Mouse (Mus musculus) G1E (cell line): Measurements from ENCODE around the gene Ercc8. TPM values are rescaled to one million over a fixed set of nuclear protein-coding genes. Genes with fewer than 3 reads are reported as not detected.

Source experiments
- ATAC-seq: 2 replicates; pipeline ENCODE4 v1.8.0; 2016; ENCODE audit warnings: mild to moderate bottlenecking; ENCODE audit not compliant: insufficient number of reproducible peaks, poor library complexity, low FRiP score, severe bottlenecking; ENCODE audit errors: extremely low read depth
- DNase-seq: peaks from one replicate; pipeline ENCODE4 v3.0.0; 2012; ENCODE audit warnings: low spot score
- H3K27me3 ChIP-seq: 2 replicates; pipeline ENCODE4 v1.6.1; 2012; ENCODE audit warnings: mild to moderate bottlenecking, low read length, inconsistent platforms; ENCODE audit not compliant: insufficient read depth
- H3K36me3 ChIP-seq: replicated peaks from 2 replicates; pipeline ENCODE3; 2012; ENCODE audit warnings: mild to moderate bottlenecking, inconsistent platforms
- H3K4me1 ChIP-seq: 2 replicates; pipeline ENCODE4 v1.6.1; 2012; ENCODE audit warnings: low read depth, low read length, inconsistent platforms, mixed read lengths; ENCODE audit not compliant: insufficient read depth
- H3K4me3 ChIP-seq: 2 replicates; pipeline ENCODE4 v1.5.1; 2012; ENCODE audit warnings: low read depth, mild to moderate bottlenecking, inconsistent platforms, low read length, moderate library complexity, mixed read lengths
- H3K9me3 ChIP-seq: replicated peaks from 2 replicates; pipeline ENCODE4 v1.6.1; 2012; ENCODE audit warnings: inconsistent platforms
- CTCF ChIP-seq: IDR thresholded peaks from 2 replicates; pipeline ENCODE4 v1.5.1; 2012; ENCODE audit warnings: low read depth, low read length, inconsistent platforms, mixed read lengths
- GATA1 ChIP-seq: IDR thresholded peaks from 2 replicates; pipeline ENCODE4 v1.6.1; 2012; ENCODE audit warnings: borderline replicate concordance, low read length, inconsistent platforms, mixed read lengths
- GATA2 ChIP-seq: IDR thresholded peaks from 2 replicates; pipeline ENCODE4 v1.6.1; 2012; ENCODE audit warnings: low read depth, low read length, inconsistent platforms, borderline replicate concordance
- POLR2AphosphoS5 ChIP-seq: IDR thresholded peaks from 2 replicates; pipeline ENCODE4 v1.6.1; 2012; ENCODE audit warnings: low read depth, low read length, inconsistent platforms; ENCODE audit not compliant: insufficient replicate concordance
- TAL1 ChIP-seq: conservative IDR thresholded peaks from 2 replicates; pipeline ENCODE4 v1.6.1; 2012; ENCODE audit warnings: low read depth, low read length, inconsistent platforms, mixed read lengths
- polyA plus RNA-seq: library from polyadenylated mRNA; stranded (reverse); fragments of >175 nt; gene quantifications from 2 replicates; pipeline ENCODE4 v1.2.3, GENCODE M21; 2012
- total RNA-seq, 2 experiments: library from RNA; stranded (forward) in 1 of 2; stranded (reverse) in 1 of 2; fragments of 200-1000 nt in 1 of 2; fragments of >200 nt in 1 of 2; fragmentation: Nextera tagmentation in 1 of 2; gene quantifications; 2 replicates each; pipeline ENCODE4 v1.2.3; 2014 to 2017

Ercc8 gene
- total and polyA plus RNA-seq, 3 experiments = 4.1 to 13.8 (median 10.1) TPM

GRCm38 (mm10) chr13:108151782-108152181 lies 6.7 kb upstream of the Ercc8 start:
- ATAC-seq = peak; percentile 28; the same call in 1 of the 2 replicates
- no peak for TF ChIP-seq GATA1
- TF ChIP-seq CTCF = peak; percentile 76
- H3K27me3 ChIP-seq = no peaks in the 10 kb centered on the region
- H3K36me3 ChIP-seq = peaks cover 15% of the 10 kb centered on the region
- H3K4me3 ChIP-seq = no peak overlapping the region
- H3K9me3 ChIP-seq = no peaks in the 10 kb centered on the region
- DNase-seq = no peak
- no peaks in the 10 kb centered on the region for H3K4me1 ChIP-seq

DNA sequence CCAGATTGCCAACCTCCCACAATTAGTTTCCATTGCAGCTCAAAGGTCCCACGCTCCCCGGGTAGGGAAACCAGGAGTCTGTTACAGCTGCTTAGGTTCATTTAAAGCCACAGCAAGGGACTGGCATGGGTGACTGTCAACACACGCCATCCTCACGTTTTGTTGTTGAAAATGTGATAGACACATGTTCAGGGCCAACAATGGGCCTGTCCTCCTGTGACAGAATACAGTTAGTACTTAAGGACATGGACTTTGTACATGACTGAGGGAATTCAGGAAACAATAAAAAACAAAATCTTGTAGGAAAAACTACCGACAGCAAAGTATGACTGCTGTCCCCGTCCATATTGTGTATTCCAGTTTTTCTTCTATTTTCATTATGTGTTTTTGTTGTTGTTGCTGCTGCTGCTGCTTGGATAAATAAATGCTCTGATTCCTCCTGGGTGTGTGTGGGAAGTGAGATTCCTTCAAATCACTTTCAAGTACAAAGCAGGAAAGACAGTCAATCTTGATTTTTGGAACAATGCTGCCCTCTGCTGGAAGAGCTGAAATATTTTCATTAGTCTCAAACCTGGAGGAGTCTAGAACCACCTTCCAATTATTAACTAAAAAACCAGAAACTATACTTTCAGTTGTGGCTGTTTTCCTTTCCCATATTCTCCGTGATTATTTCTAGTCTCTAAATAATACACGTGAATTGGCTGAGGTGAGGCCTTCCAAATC lies 5.7 kb upstream of the Ercc8 start:
- DNase-seq = no peak
- ATAC-seq = no peak
- TF ChIP-seq CTCF (0 out of 2 replicates have a peak, but pooled peaks have one; percentile 17), POLR2AphosphoS5 (no peak)

DNA sequence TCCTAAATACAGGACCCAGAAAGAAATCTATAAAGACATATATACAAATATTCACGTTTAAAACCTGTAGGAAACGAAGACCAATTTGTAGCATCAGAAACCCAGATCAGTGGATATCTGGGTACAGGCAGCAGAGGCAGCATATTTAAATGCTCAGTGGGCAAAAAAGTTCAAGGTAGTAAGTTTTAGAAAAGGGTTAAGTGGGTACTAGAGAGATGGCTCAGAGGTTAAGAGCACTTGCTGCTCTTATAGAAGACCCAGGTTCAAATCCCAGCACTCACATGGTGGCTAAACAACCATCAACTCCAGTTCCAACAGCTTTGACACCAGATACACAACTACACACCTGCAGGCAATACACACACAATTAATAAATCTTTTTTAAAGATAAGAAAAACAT lies 1.4 kb upstream of the Ercc8 start:
- no peak for ATAC-seq
- H3K4me3 ChIP-seq = no peak overlapping the region
- DNase-seq = no peak
- peaks cover 9% of the 10 kb centered on the region for H3K4me1 ChIP-seq
- H3K27me3 ChIP-seq = no peaks in the 10 kb centered on the region
- H3K9me3 ChIP-seq = no peaks in the 10 kb centered on the region
- H3K36me3 ChIP-seq = peaks cover 22% of the 10 kb centered on the region
- TF ChIP-seq CTCF = no peak
- TF ChIP-seq GATA2 = no peak
- no peak for TF ChIP-seq GATA1
- no peak for TF ChIP-seq TAL1
- TF ChIP-seq POLR2AphosphoS5 = no peak

More for the DNA sequence above, 5.7 kb upstream of the Ercc8 start:
- peaks cover 1% of the 10 kb centered on the region; the same call in 1 of the 2 replicates for H3K4me1 ChIP-seq
- peaks cover 11% of the 10 kb centered on the region for H3K36me3 ChIP-seq
- no peak overlapping the region for H3K4me3 ChIP-seq
- H3K9me3 ChIP-seq = no peaks in the 10 kb centered on the region
- no peaks in the 10 kb centered on the region for H3K27me3 ChIP-seq

DNA sequence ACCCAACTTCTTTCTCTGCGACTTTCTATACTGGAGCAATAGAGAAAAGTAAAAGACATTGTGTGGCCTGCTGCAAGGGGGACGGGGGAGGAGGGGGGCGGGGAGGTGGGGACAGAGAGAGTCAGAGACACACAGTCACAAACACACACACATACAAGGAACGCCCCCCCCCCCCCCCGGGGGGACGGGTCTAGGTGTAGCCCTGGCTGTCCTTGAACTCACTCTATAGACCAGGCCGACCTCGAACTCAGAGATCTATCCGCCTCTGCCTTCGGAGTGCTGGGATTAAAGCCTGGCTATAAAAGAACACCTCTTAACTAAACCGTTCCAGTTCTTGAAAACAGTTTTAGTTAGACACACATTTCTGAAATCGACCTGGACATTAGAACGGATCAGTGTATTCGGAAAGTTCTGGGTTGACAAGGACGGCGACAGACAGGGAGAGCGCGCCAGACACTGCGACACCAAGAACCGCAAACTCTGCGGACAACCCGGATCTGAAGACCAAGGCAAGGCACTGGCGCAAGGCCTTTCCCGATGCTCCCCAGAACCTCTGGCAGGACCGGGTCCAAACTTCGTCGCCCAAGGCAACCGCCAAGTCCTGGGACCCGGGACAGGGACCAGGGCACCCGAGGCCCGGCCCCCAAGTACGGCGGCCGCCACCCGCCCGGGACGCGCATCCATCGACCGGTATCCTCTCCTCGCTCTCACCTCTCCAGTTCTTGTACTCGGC lies 633 bp upstream of the Ercc8 start:
- Histone ChIP-seq H3K4me3 (peak overlapping the region; percentile 86), H3K4me1 (peaks cover 9% of the 10 kb centered on the region), H3K27me3 (no peaks in the 10 kb centered on the region), H3K9me3 (no peaks in the 10 kb centered on the region), H3K36me3 (peaks cover 24% of the 10 kb centered on the region)
- DNase-seq (no peak), ATAC-seq (no peak)
- no peak for TF ChIP-seq GATA1
- TF ChIP-seq CTCF = no peak
- TF ChIP-seq GATA2 = no peak
- no peak for TF ChIP-seq POLR2AphosphoS5
- TF ChIP-seq TAL1 = no peak

DNA sequence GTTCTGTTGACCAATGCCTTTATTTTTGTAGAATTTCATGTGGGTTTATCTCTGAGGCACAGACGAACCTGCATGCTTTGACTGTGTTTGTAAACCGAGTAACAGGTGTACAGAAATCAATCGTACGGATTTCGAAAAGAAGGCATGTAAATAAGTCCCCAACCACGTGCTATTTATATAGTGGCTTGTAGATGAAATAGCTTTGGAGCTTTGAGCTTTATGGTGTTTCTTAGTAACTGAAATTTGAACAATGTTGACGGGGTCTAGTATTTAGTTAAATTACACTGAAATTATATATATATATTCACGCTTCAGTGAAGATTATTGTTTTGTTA lies 677 bp downstream of the Ercc8 start:
- ATAC-seq = no peak
- Histone ChIP-seq H3K4me3 (peak overlapping the region; percentile 86), H3K27me3 (no peaks in the 10 kb centered on the region), H3K9me3 (no peaks in the 10 kb centered on the region), H3K36me3 (peaks cover 33% of the 10 kb centered on the region), H3K4me1 (peaks cover 11% of the 10 kb centered on the region)
- DNase-seq = peak; percentile 6
- TF ChIP-seq GATA2 = no peak
- TF ChIP-seq TAL1 = no peak
- no peak for TF ChIP-seq POLR2AphosphoS5

GRCm38 (mm10) chr13:108159963-108160362 lies 1.4 kb downstream of the Ercc8 start:
- peak overlapping the region; percentile 46; the same call in 1 of the 2 replicates for H3K4me3 ChIP-seq

More at GRCm38 (mm10) chr13:108159963-108160362, 1.4 kb downstream of the Ercc8 start:
- no peak for ATAC-seq
- Histone ChIP-seq H3K9me3 (no peaks in the 10 kb centered on the region), H3K27me3 (no peaks in the 10 kb centered on the region), H3K36me3 (peaks cover 36% of the 10 kb centered on the region), H3K4me1 (peaks cover 11% of the 10 kb centered on the region)
- DNase-seq = no peak
- no peak for TF ChIP-seq POLR2AphosphoS5
- TF ChIP-seq GATA1 = no peak
- no peak for TF ChIP-seq CTCF
- no peak for TF ChIP-seq GATA2
- TF ChIP-seq TAL1 = no peak
